Mouse (Mus musculus) heart, postnatal 14 days (tissue): ENCODE results near the gene Zfp947. TPM values are rescaled to one million over a fixed set of nuclear protein-coding genes. Genes with fewer than 3 reads are reported as not detected.
"Not testable (repeated sequence)": the region's sequence is repeated elsewhere in the genome, so short reads cannot be mapped to it uniquely, and the experiment has no call there.

Experiments used
- DNase-seq, 2 experiments: peaks; one replicate each; pipeline ENCODE4 v3.0.0; 2021 to 2022
- intact Hi-C: fragments of 180-260 bp; cut with DNase I; formaldehyde crosslinking; loops from one replicate; pipeline ENCODE4 v1.15.1; 2025
- long read RNA-seq, 2 experiments: library from polyadenylated mRNA; stranded (forward); transcript quantifications; one replicate each; pipeline ENCODE4 v2.0.0; 2021
- total RNA-seq, 2 experiments: library from RNA; stranded (reverse); gene quantifications; 2 replicates each; pipeline ENCODE4 v1.2.3; 2021

Zfp947 gene
- 1 to 10 TPM in 1 of 2 experiments, under 1 TPM in 1; 0.88 to 1.0 TPM for total RNA-seq
- long read RNA-seq, experiment 1, partial matches to known transcripts, result 0 of 1 reads
- long read RNA-seq, experiment 1, other reads (novel, unspliced or antisense), result 0 of 1 reads
- long read RNA-seq, experiment 2, result 0 reads

DNA sequence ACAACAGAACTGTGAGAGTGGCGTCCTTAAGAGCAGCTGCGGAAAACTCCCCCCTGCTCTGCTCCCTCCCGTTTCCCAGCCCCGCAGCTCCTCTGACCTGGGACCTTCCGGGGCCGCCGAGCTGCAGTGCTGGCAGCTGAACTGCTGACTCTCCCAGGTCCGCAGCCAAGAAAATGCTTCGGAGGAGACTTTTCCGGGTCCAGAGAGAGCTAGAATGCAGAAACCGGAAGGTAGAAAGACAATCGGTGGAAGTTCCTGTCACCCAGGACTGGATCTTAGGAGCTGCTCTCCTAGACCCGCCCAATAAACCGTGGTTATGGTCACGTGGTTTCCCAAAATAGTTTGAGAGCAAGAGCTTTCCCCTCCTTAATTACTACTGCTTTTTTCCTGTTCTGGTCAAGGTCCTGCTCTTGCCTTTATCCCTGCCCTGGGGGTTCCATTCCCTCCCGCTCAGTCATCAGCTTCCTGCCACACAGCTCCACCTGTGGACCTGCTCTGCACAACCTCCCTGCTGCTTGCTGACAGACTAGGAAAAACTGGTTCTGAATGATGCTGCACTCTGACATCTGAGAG is at the start of gene Zfp947:
Zfp947 (minus strand) TSS at position 469 of the 573 bp plus-strand sequence.
- intact Hi-C loops, result loop anchor here (10.0 kb wide), 1 partner anchor 249 kb away; no protein-coding TSS in a partner anchor
- peak; percentile 32 to 56 for DNase-seq

DNA sequence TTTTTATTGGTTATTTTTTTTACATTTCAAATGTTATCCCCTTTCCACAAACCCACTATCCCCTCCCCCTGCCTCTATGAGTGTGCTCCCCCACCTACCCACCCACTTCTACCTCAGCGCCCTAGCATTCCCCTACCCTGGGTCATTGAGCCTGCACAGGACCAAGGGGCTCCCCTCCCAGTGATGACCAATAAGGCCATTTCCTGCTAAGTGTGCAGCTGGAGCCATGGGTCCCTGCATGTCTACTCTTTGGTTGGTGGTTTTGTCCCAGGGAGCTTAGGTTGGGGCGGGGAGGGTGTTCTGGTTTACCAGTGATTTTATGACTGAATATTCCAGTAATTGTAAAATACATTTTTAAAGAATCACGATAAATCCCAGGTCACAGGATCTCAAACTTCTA is 686 bp downstream of the Zfp947 start:
- DNase-seq, result peak in 1 of 2 experiments; percentile 4
- intact Hi-C loops, result loop anchor here (10.0 kb wide), 1 partner anchor 249 kb away; no protein-coding TSS in a partner anchor

DNA sequence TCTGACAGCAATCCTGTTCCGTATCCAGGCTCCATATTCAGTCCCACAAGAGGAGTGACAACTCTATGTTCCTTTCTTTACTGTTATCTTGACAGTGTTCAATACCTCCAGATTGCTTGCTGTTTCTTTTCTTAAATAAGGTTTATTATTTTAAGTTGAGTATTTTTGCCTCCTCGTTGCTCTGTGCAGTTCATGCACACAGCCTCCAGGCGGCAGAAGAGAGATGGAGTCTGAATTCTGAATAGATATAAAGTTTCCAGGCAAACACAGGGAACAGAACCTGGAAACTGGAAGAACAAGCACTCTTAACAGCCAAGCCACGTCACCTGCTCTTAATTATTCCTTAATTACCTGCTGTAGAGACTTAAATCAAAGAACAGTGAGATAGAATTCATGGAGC is 12.0 kb downstream of the Zfp947 start:
- intact Hi-C loops, DNase-seq: not testable (repeated sequence)

DNA sequence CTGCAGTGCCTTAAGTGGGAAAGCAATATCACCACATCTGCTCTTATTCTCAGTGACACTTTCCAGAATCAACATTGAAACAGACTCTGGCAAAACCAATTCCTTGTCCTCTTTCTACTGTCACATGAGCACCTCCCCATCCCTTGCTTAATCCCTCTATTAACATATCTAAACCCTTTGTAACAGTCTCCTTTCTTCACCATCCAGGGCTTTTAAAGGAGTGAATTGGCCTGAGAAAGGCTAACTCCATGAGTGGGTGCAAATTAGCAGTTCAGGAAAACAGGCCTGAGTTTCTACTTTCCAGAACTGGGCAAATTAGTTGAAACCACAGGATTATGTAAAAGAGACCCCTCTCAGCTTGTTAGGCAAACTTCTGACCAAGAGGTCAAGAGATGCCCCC is 47.2 kb downstream of the Zfp947 start:
- DNase-seq, result no peak
- intact Hi-C loops, result no loop called here

Other genes with a start within 250 kb of the Zfp947 start
- 1 to 10 TPM; 7.6 to 8.7 TPM for gene Zfp942, start 203.7 kb downstream of the Zfp947 start, total RNA-seq
- 10 to 100 TPM; 17.4 to 18.3 TPM for gene Zfp943, start 203.6 kb downstream of the Zfp947 start, total RNA-seq
- 1 to 10 TPM; 2.2 to 2.5 TPM for gene Zfp994, start 59.4 kb upstream of the Zfp947 start, total RNA-seq
- gene CT030661.1, start 148.6 kb upstream of the Zfp947 start, total RNA-seq, result 1 to 10 TPM; 6.5 to 7.0 TPM
- gene Zfp944, start 195.2 kb upstream of the Zfp947 start, total RNA-seq, result 1 to 10 TPM; 4.6 to 4.9 TPM
- 1 to 10 TPM; 7.5 to 8.3 TPM for gene Zfp758, start 195.3 kb upstream of the Zfp947 start, total RNA-seq